Mouse (Mus musculus): ENCODE data around the gene Insyn1. TPM values are rescaled to one million over a fixed set of nuclear protein-coding genes. Genes with fewer than 3 reads are reported as not detected.

Insyn1 gene
- total and polyA plus RNA-seq, 2 experiments from 2014 or later: 7.2 to 131 TPM

DNA sequence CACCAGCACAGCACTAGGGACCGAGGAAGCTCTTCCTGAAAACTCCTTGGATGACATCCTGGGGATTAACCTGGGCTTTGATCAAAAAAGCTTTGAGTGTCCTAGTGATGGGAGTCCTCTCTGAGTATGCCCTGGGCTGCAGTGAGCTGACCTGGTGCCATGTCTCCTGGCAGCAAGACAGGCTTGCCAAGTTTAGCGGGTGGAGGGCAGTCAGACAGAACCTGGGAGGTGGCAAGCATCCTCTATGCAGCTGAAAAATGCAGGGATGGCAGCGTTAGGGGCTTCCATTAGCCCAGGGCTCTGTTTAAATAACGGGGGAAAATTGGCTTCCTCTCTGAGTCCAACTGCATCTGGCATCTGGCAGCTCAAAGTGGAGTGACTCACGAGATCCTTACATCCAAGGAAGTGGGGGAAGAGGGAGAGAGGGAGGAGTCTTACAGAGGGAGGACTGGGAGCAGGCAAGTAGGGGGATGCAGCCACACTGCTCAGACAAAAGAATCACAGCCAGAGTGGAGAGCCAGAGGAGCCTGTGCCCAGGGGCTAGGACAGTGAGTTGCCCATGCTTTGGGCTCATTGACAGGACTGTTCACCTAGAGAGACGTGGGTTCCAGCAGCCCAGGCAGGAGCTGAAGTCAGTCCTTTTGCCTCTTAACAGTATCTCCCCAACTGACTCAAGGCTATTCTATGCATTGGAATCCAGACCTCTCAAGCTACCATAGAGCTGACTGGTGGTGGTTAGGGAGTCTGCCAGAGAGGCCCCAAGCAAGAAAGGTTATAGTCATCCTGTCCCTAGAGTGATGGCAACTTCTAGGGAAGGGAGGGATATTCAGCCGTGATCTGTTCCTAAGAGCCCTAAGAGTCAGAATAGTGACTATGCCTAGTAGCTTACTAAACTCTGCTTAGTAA is 46.0 kb upstream of the Insyn1 start:
- peak overlapping the region; percentile 14; the same call in 1 of the 2 replicates for H3K27ac ChIP-seq (ENCODE audit: low read depth, low read length)
- H3K4me2 ChIP-seq (ENCODE audit: low read depth, low read length, poor library complexity, severe bottlenecking): no peak overlapping the region
- ATAC-seq (ENCODE audit: low FRiP score) (no peak), DNase-seq (ENCODE audit: low spot score) (peak; percentile 55)
- no peaks in the 10 kb centered on the region for H3K36me3 ChIP-seq (ENCODE audit: insufficient read depth, low read length)
- TF ChIP-seq CTCF (IDR thresholded peaks at IDR 0.05): no peak
- H3K9me3 ChIP-seq (ENCODE audit: low read length): no peaks in the 10 kb centered on the region
- no peaks in the 10 kb centered on the region for H3K27me3 ChIP-seq (ENCODE audit: insufficient read depth, low read length)
- H3K4me1 ChIP-seq (ENCODE audit: insufficient read depth, low read length): peaks cover 16% of the 10 kb centered on the region; the same call in 1 of the 2 replicates
- WGBS: 35% methylated on average over 7 of the region's 7 CpGs
- H3K9ac ChIP-seq (replicated peaks; ENCODE audit: low read length, poor library complexity, severe bottlenecking): no peak overlapping the region
- no peak overlapping the region for H3K4me3 ChIP-seq (ENCODE audit: low read depth, low read length)

- 75% methylated on average over 3 of the region's 3 CpGs for WGBS
Observed at GRCm38 (mm10) chr9:58443061-58443460, 45.3 kb upstream of the Insyn1 start.

GRCm38 (mm10) chr9:58446829-58447228 is 41.6 kb upstream of the Insyn1 start:
- no peaks in the 10 kb centered on the region for H3K36me3 ChIP-seq (ENCODE audit: insufficient read depth, low read length)
- H3K4me2 ChIP-seq (ENCODE audit: low read depth, low read length, poor library complexity, severe bottlenecking): no peak overlapping the region
- 39% methylated on average over 4 of the region's 4 CpGs for WGBS
- H3K9ac ChIP-seq (replicated peaks; ENCODE audit: low read length, poor library complexity, severe bottlenecking): no peak overlapping the region
- DNase-seq (ENCODE audit: low spot score): peak; percentile 51
- no peak overlapping the region for H3K27ac ChIP-seq (ENCODE audit: low read depth, low read length)
- H3K9me3 ChIP-seq (ENCODE audit: low read length): no peaks in the 10 kb centered on the region
- no peak for ATAC-seq (ENCODE audit: low FRiP score)
- H3K4me1 ChIP-seq (ENCODE audit: insufficient read depth, low read length): peaks cover 3% of the 10 kb centered on the region; the same call in 1 of the 2 replicates
- no peaks in the 10 kb centered on the region for H3K27me3 ChIP-seq (ENCODE audit: insufficient read depth, low read length)
- no peak overlapping the region for H3K4me3 ChIP-seq (ENCODE audit: low read depth, low read length)
- no peak for TF ChIP-seq CTCF (IDR thresholded peaks at IDR 0.05)

More at GRCm38 (mm10) chr9:58443061-58443460, 45.3 kb upstream of the Insyn1 start:
- Histone ChIP-seq H3K9ac (replicated peaks; ENCODE audit: low read length, poor library complexity, severe bottlenecking) (no peak overlapping the region), H3K27ac (ENCODE audit: low read depth, low read length) (no peak overlapping the region), H3K4me1 (ENCODE audit: insufficient read depth, low read length) (peaks cover 11% of the 10 kb centered on the region; the same call in 1 of the 2 replicates), H3K9me3 (ENCODE audit: low read length) (no peaks in the 10 kb centered on the region), H3K4me3 (ENCODE audit: low read depth, low read length) (no peak overlapping the region), H3K27me3 (ENCODE audit: insufficient read depth, low read length) (no peaks in the 10 kb centered on the region), H3K4me2 (ENCODE audit: low read depth, low read length, poor library complexity, severe bottlenecking) (no peak overlapping the region), H3K36me3 (ENCODE audit: insufficient read depth, low read length) (no peaks in the 10 kb centered on the region)
- TF ChIP-seq CTCF (IDR thresholded peaks at IDR 0.05): no peak
- no peak for DNase-seq (ENCODE audit: low spot score)
- ATAC-seq (ENCODE audit: low FRiP score): no peak

GRCm38 (mm10) chr9:58447997-58448595 is 40.3 kb upstream of the Insyn1 start:
- H3K9me3 ChIP-seq (ENCODE audit: low read length): no peaks in the 10 kb centered on the region
- 88% methylated on average over 12 of the region's 12 CpGs for WGBS
- TF ChIP-seq CTCF (IDR thresholded peaks at IDR 0.05): no peak
- no peaks in the 10 kb centered on the region for H3K27me3 ChIP-seq (ENCODE audit: insufficient read depth, low read length)
- H3K9ac ChIP-seq (replicated peaks; ENCODE audit: low read length, poor library complexity, severe bottlenecking): no peak overlapping the region
- no peaks in the 10 kb centered on the region for H3K4me1 ChIP-seq (ENCODE audit: insufficient read depth, low read length)
- DNase-seq (ENCODE audit: low spot score) (no peak), ATAC-seq (ENCODE audit: low FRiP score) (no peak)
- no peak overlapping the region for H3K4me2 ChIP-seq (ENCODE audit: low read depth, low read length, poor library complexity, severe bottlenecking)
- H3K27ac ChIP-seq (ENCODE audit: low read depth, low read length): no peak overlapping the region
- H3K36me3 ChIP-seq (ENCODE audit: insufficient read depth, low read length): no peaks in the 10 kb centered on the region
- no peak overlapping the region for H3K4me3 ChIP-seq (ENCODE audit: low read depth, low read length)

- ATAC-seq (ENCODE audit: low FRiP score) (no peak), DNase-seq (ENCODE audit: low spot score) (no peak)
- Histone ChIP-seq H3K36me3 (ENCODE audit: insufficient read depth, low read length) (no peaks in the 10 kb centered on the region), H3K4me2 (ENCODE audit: low read depth, low read length, poor library complexity, severe bottlenecking) (no peak overlapping the region), H3K9ac (replicated peaks; ENCODE audit: low read length, poor library complexity, severe bottlenecking) (no peak overlapping the region), H3K4me1 (ENCODE audit: insufficient read depth, low read length) (no peaks in the 10 kb centered on the region), H3K27ac (ENCODE audit: low read depth, low read length) (0 out of 2 replicates have a peak overlapping the region, but pooled peaks have one; percentile 26), H3K4me3 (ENCODE audit: low read depth, low read length) (no peak overlapping the region), H3K9me3 (ENCODE audit: low read length) (no peaks in the 10 kb centered on the region), H3K27me3 (ENCODE audit: insufficient read depth, low read length) (no peaks in the 10 kb centered on the region)
- WGBS: 16% methylated on average over 3 of the region's 3 CpGs
- no peak for TF ChIP-seq CTCF (IDR thresholded peaks at IDR 0.05)
Observed at GRCm38 (mm10) chr9:58449526-58449925, 38.9 kb upstream of the Insyn1 start.
